Mouse (Mus musculus) forebrain, postnatal 0 days (tissue): ENCODE data around the gene Arhgef7. TPM values are rescaled to one million over a fixed set of nuclear protein-coding genes. Genes with fewer than 3 reads are reported as not detected.

ENCODE experiments used
- ATAC-seq: fragments of 200-750 bp; cut with Nextera tagmentation; 2 replicates; pipeline ENCODE4 v1.8.0; 2017; ENCODE audit warnings: mild to moderate bottlenecking, moderate library complexity
- DNase-seq: peaks from one replicate; pipeline ENCODE4 v3.0.0-alpha.2; 2015
- H3K27ac ChIP-seq: fragments of 300-500 bp; sonication (generic); 2 replicates; pipeline ENCODE4 v1.5.1; 2014; ENCODE audit warnings: low read depth, mild to moderate bottlenecking, antibody characterized with exemption, low read length, moderate library complexity, mixed read lengths
- H3K27me3 ChIP-seq: fragments of 300-500 bp; sonication (generic); 2 replicates; pipeline ENCODE4 v1.6.1; 2014; ENCODE audit warnings: mild to moderate bottlenecking, low read length, mixed read lengths; ENCODE audit not compliant: insufficient read depth
- H3K36me3 ChIP-seq: fragments of 300-500 bp; sonication (generic); 2 replicates; pipeline ENCODE4 v1.6.1; 2014; ENCODE audit warnings: mild to moderate bottlenecking, moderate library complexity; ENCODE audit not compliant: insufficient read depth
- H3K4me1 ChIP-seq: fragments of 300-500 bp; sonication (generic); 2 replicates; pipeline ENCODE4 v1.6.1; 2014; ENCODE audit warnings: antibody characterized with exemption; ENCODE audit not compliant: insufficient read depth
- H3K4me2 ChIP-seq: fragments of 300-500 bp; sonication (generic); 2 replicates; pipeline ENCODE4 v1.6.1; 2014; ENCODE audit warnings: low read depth, mild to moderate bottlenecking, moderate library complexity
- H3K4me3 ChIP-seq: fragments of 300-500 bp; sonication (generic); 2 replicates; pipeline ENCODE4 v1.5.1; 2014; ENCODE audit warnings: low read depth, low read length, mixed read lengths
- H3K9ac ChIP-seq: fragments of 300-500 bp; sonication (generic); 2 replicates; pipeline ENCODE4 v1.6.1; 2014; ENCODE audit warnings: mild to moderate bottlenecking
- H3K9me3 ChIP-seq: fragments of 300-500 bp; sonication (generic); 2 replicates; pipeline ENCODE4 v1.6.1; 2016; ENCODE audit warnings: low read length
- CTCF ChIP-seq: sonication (generic); IDR thresholded peaks from 2 replicates; pipeline ENCODE4 v1.5.1; 2016; ENCODE audit warnings: antibody characterized with exemption, control low read depth, low read depth
- whole genome bisulfite sequencing: fragments of 180-500 bp; shearing (Covaris S2); extraction: QIAGEN DNeasy Blood & Tissue Kit; methylation state at CpG from one replicate; pipeline ENCODE4 v1.1.7; 2014; 5-methylcytosine and 5-hydroxymethylcytosine counted together
- polyA plus RNA-seq: library from polyadenylated mRNA; unstranded; fragments of >200 nt; fragmentation: Nextera tagmentation; extraction: Ambion mirVana; gene quantifications from 2 replicates; pipeline ENCODE4 v1.2.1, GENCODE M21; 2015
- total RNA-seq: library from RNA; depleted of rRNA; stranded (reverse); fragments of >200 nt; gene quantifications from 2 replicates; pipeline ENCODE4 v1.2.3, GENCODE M21; 2014

Arhgef7 gene
- total and polyA plus RNA-seq, 2 experiments from 2014 or later = 59.5 to 114 TPM

GRCm38 (mm10) chr8:11739082-11739481 is 11.6 kb downstream of the Arhgef7 start:
- Histone ChIP-seq H3K9ac (no peak overlapping the region), H3K4me3 (no peak overlapping the region), H3K9me3 (no peaks in the 10 kb centered on the region), H3K27ac (no peak overlapping the region), H3K4me2 (no peak overlapping the region), H3K27me3 (no peaks in the 10 kb centered on the region), H3K36me3 (peaks cover 48% of the 10 kb centered on the region), H3K4me1 (no peaks in the 10 kb centered on the region)
- TF ChIP-seq CTCF = no peak
- no peak for ATAC-seq
- no peak for DNase-seq
- WGBS = 91% methylated on average over 5 of the region's 5 CpGs

GRCm38 (mm10) chr8:11740857-11741256 is 13.3 kb downstream of the Arhgef7 start:
- DNase-seq = no peak

GRCm38 (mm10) chr8:11743580-11743979 is 16.1 kb downstream of the Arhgef7 start:
- TF ChIP-seq CTCF = no peak
- H3K4me2 ChIP-seq = no peak overlapping the region
- no peaks in the 10 kb centered on the region for H3K4me1 ChIP-seq
- 87% methylated on average over 10 of the region's 10 CpGs for WGBS
- ATAC-seq (no peak; the same call in 1 of the 2 replicates), DNase-seq (no peak)
- no peak overlapping the region for H3K9ac ChIP-seq
- no peaks in the 10 kb centered on the region for H3K27me3 ChIP-seq
- no peak overlapping the region for H3K4me3 ChIP-seq
- H3K27ac ChIP-seq = no peak overlapping the region
- peaks cover 22% of the 10 kb centered on the region for H3K36me3 ChIP-seq
- H3K9me3 ChIP-seq = no peaks in the 10 kb centered on the region

More at GRCm38 (mm10) chr8:11740857-11741256, 13.3 kb downstream of the Arhgef7 start:
- H3K27me3 ChIP-seq = no peaks in the 10 kb centered on the region
- no peak overlapping the region for H3K9ac ChIP-seq
- no peaks in the 10 kb centered on the region for H3K4me1 ChIP-seq
- no peak for ATAC-seq
- H3K27ac ChIP-seq = no peak overlapping the region
- H3K36me3 ChIP-seq = peaks cover 40% of the 10 kb centered on the region
- no peak overlapping the region for H3K4me2 ChIP-seq
- H3K4me3 ChIP-seq = no peak overlapping the region
- WGBS = 92% methylated on average over 2 of the region's 2 CpGs
- no peak for TF ChIP-seq CTCF
- no peaks in the 10 kb centered on the region for H3K9me3 ChIP-seq

GRCm38 (mm10) chr8:11746850-11747600 is 19.5 kb downstream of the Arhgef7 start:
- Histone ChIP-seq H3K27ac (no peak overlapping the region), H3K27me3 (no peaks in the 10 kb centered on the region), H3K4me3 (no peak overlapping the region), H3K36me3 (no peaks in the 10 kb centered on the region), H3K9ac (no peak overlapping the region), H3K4me2 (no peak overlapping the region), H3K4me1 (no peaks in the 10 kb centered on the region), H3K9me3 (no peaks in the 10 kb centered on the region)
- DNase-seq (no peak), ATAC-seq (no peak)
- TF ChIP-seq CTCF = no peak
- whole genome bisulfite sequencing = 86% methylated on average over 11 of the region's 11 CpGs

GRCm38 (mm10) chr8:11749472-11749871 is 22.0 kb downstream of the Arhgef7 start:
- H3K4me3 ChIP-seq = no peak overlapping the region
- H3K9me3 ChIP-seq = no peaks in the 10 kb centered on the region
- ATAC-seq (no peak), DNase-seq (no peak)
- no peak overlapping the region for H3K27ac ChIP-seq
- WGBS = 60% methylated on average over 6 of the region's 6 CpGs
- H3K36me3 ChIP-seq = no peaks in the 10 kb centered on the region
- H3K4me1 ChIP-seq = no peaks in the 10 kb centered on the region
- H3K4me2 ChIP-seq = no peak overlapping the region
- H3K27me3 ChIP-seq = no peaks in the 10 kb centered on the region
- no peak overlapping the region for H3K9ac ChIP-seq
- TF ChIP-seq CTCF = no peak

- 88% methylated on average over 3 of the region's 3 CpGs for WGBS
- DNase-seq (no peak), ATAC-seq (no peak)
- no peak overlapping the region for H3K4me3 ChIP-seq
- H3K4me1 ChIP-seq = 0 out of 2 replicates have a peak, but pooled peaks cover under 1% of the 10 kb centered on the region
- no peaks in the 10 kb centered on the region for H3K27me3 ChIP-seq
- H3K4me2 ChIP-seq = no peak overlapping the region
- H3K9ac ChIP-seq = no peak overlapping the region
- no peaks in the 10 kb centered on the region for H3K36me3 ChIP-seq
- H3K9me3 ChIP-seq = no peaks in the 10 kb centered on the region
- no peak overlapping the region for H3K27ac ChIP-seq
- no peak for TF ChIP-seq CTCF
Measured at GRCm38 (mm10) chr8:11752338-11752737, 24.8 kb downstream of the Arhgef7 start.

- H3K36me3 ChIP-seq = no peaks in the 10 kb centered on the region
- H3K27ac ChIP-seq = no peak overlapping the region
- no peak for TF ChIP-seq CTCF
- DNase-seq (no peak), ATAC-seq (no peak)
- no peaks in the 10 kb centered on the region for H3K9me3 ChIP-seq
- no peak overlapping the region for H3K4me3 ChIP-seq
- 84% methylated on average over 11 of the region's 11 CpGs for WGBS
- H3K4me1 ChIP-seq = peaks cover 5% of the 10 kb centered on the region; the same call in 1 of the 2 replicates
- no peaks in the 10 kb centered on the region for H3K27me3 ChIP-seq
- no peak overlapping the region for H3K9ac ChIP-seq
- no peak overlapping the region for H3K4me2 ChIP-seq
Measured at GRCm38 (mm10) chr8:11753155-11753941, 25.8 kb downstream of the Arhgef7 start.
